Mouse (Mus musculus) v-Abl transformed pro-B cells (cell line): ENCODE measurements around the gene Tnip3.

ENCODE experiments used
- in situ Hi-C, 2 experiments: fragments of 400-800 bp; cut with MboI; formaldehyde crosslinking; loops; one replicate each; pipeline ENCODE4 v1.15.1; 2025; ENCODE audit not compliant: unreplicated experiment in 2 of 2

Tnip3 gene

DNA sequence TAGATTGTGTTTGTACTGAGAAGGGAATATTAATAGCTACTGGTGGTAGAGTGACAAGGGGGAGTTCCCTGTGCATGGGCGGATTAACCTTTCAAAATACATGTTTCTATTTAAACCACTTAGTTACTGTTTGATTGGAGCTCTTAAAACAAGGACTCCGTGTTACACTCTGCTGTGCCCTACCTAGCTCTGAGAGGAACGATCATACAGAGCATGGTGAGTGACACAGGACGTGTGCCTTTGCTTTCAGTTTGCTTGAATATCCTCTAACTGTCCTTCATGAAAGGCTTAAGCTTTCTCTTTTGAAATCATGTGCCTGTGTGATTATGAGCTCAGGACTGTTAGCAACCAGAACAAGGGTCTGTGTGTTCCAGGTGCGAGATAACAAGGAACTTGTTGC lies at the start of gene Tnip3:
Tnip3 (plus strand) TSS at position 122 of the 400 bp plus-strand sequence.
- in situ Hi-C loops, result no loop called here

DNA sequence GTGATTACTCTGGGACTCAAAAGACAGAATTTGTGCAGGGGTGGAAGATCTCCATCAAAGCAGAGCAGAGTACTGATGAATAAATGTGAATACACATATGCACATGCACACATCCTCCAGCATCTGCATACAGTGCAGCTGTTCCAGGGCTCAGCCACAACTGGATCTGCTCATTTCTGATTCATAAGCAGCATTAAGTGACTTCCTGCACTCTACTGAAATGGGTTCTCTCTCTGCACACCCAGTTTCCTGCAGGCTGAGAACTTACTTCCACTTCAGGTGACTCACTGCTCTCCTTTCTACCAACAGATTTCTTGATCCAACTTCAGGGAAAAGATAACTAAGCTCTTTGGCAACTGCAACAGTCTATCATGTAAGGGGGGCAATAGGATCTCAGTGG lies 26.3 kb upstream of the Tnip3 start:
- in situ Hi-C loops, result loop anchor here in 1 of 2 experiments (10.0 kb wide), 1 partner anchor 956 kb away; no protein-coding TSS in a partner anchor

DNA sequence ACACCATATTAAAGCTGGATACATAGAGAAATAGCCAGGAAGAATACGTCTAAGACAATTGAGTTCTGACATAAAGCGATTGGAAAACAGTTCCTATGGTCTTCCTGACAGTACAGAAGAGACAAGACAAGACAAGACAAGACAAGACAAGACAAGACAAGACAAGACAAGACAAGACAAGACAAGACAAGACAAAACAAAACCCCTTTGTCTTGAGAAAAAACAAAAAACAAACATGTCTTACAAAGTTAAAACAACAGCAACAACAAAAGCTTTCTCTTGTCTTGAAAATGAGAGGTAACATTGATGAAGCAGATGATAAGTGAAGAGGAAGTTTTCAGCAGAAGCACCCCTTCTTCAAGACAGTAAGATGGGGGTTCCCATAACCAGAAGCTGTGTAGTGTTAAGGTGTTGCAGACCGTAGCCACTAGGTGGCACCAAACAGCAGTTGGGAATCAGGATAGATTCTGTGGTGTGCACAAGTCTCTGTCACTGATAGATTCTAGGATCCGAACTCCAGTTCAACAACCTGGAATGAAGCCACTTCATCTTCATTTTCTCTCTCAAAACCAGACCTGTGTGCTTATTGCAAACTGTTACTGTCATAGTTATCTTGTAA lies 15.0 kb upstream of the Tnip3 start:
- in situ Hi-C loops, result loop anchor here (5.0 to 10.0 kb wide), 5 partner anchors 57 to 1025 kb away; partner anchors contain the start of gene Mad2l1 (in 1 of the 2)

- in situ Hi-C loops, result loop anchor here (5.0 to 10.0 kb wide), 5 partner anchors 53 to 1021 kb away; partner anchors contain the start of gene Mad2l1 (in 1 of the 2)
These were observed 11.3 kb upstream of the Tnip3 start for GRCm38 (mm10) chr6:65513813-65514212.

GRCm38 (mm10) chr6:65516759-65517158 lies 8.4 kb upstream of the Tnip3 start:
- in situ Hi-C loops, result loop anchor here (10.0 kb wide), 2 partner anchors 128 to 1018 kb away; partner anchors contain the start of gene Mad2l1 (in 1 of the 2)

DNA sequence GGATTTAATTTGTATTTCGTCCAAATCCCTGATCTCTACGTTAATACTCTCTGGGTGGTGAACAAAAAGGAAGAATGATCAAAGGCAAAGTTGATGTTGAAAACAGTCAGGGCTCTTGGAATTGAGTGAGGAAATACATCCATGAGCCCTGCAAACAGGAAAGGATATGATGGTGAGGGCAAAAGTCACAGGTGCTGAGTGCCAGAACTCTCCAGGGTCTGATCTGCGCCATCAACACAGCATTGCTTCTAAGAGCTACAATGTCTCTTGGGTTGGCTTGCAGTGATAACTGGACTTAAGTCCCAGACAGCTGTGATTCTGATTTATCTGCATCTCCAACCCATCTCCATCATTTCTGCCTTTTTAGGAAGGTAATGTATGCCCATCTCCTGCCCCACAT lies 4.3 kb upstream of the Tnip3 start:
- in situ Hi-C loops, result no loop called here

- in situ Hi-C loops, result no loop called here
These were observed 2.8 kb downstream of the Tnip3 start for GRCm38 (mm10) chr6:65527892-65528291.

GRCm38 (mm10) chr6:65531232-65531848 lies 6.2 kb downstream of the Tnip3 start:
- in situ Hi-C loops, result no loop called here

GRCm38 (mm10) chr6:65533687-65534086 lies 8.6 kb downstream of the Tnip3 start:
- in situ Hi-C loops, result no loop called here

GRCm38 (mm10) chr6:65537327-65537884 lies 12.3 kb downstream of the Tnip3 start:
- in situ Hi-C loops, result no loop called here

DNA sequence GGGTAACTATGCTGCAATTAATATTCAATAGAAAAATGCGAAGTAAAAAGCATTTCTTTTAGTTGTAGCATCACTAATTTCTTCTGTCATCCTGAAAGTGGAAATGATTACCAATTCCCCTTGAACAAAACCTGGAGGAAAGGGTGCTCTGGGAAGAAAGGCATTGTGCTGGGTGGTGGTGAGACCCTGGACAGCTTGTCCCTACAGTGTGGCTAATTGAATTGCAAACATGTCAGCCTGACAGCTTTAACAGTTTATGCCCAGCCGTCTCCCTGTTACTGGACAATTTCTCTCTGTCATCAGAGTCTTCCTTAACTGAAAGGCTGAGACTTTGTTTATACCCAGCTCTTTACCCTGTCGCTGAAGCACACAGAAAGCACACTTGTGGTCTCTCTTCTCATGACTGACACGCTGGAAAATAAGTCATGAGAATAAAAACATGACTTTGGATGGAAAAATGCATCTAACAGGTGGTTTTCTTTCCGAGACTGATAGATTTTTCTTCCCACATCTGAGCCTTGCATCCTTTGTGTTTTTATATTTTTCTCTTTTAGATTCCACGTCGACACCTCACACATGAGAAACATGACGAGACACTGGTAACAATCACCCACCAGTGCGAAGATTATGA lies 13.0 kb downstream of the Tnip3 start:
- in situ Hi-C loops, result no loop called here

DNA sequence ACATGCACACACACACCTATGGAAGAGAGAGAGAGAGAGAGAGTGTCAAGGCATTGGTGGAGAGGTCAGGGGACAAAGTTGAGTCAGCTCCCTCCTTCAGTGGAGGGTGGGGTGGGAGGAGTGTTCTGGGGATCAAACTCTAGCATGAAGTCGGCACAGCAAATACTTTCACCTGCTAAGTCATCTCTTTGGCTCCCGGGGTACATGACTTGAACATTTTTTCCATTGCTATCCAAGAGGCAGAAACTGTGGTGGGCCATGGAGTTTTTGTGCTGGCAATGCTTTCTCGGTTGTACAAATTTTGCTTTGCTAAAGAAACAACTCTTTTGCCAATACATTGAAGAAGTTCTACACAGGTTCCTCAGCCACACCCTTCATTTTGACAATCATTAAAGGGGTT lies 13.8 kb downstream of the Tnip3 start:
- in situ Hi-C loops, result no loop called here

- in situ Hi-C loops, result no loop called here
These were observed 15.0 kb downstream of the Tnip3 start for GRCm38 (mm10) chr6:65540138-65540537.

DNA sequence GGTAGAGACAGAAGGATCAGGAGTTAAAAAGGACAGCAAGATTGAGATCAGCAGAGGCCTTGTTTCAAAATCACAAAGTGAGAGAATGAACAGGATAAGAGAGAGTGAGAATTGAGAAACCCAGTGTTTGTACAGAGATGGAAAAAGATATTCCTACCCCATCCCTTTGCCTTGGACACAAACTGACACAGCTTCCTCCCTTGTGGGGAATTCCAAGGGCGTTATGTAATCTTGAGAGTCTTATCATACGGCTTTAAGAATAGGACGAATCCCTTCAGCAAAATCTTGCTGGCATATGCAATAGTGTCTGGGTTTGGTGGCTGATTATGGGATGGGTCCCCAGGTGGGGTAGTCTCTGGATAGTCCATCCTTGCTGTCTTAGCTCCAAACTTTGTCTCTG lies 16.0 kb downstream of the Tnip3 start:
- in situ Hi-C loops, result no loop called here

DNA sequence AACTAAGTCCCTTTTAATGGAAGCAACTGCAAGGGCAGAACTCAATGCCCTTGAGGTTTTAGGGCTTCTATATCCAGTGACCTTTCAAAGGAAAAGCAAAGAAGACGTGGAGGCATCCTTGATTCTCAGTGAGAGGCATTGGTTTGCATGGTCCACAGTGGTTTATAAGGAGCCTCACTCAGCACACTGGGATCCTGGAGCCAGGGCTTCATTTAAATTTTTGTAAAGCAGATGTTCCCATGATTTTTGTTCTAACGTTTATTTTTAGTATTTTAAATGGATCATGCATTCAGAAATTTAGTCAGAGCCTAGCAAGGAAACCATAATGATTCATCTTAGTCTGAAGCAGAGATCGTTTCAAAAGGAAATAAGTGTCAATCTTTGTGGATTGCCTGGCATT lies 17.3 kb downstream of the Tnip3 start:
- in situ Hi-C loops, result no loop called here

DNA sequence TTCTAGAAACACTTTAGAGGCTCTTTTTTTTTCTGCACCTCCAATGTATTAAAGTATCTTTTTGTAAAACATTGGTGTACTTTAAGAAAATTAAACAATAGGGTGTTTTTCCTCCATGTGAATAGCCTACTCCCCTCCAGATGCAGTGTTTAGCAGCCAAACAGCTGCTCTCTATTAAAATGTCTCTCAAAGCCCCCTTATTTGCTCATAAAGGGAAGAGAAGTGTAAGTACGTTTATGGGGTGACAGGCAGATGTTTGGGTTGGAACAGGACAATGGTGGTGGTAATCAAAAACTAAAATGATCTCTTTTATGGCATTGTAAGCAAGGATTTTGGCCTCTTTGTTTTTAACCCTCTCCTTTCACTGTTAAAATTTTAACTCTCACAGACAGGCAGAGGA lies 17.8 kb downstream of the Tnip3 start:
- in situ Hi-C loops, result no loop called here

GRCm38 (mm10) chr6:65563887-65564656 lies 39.0 kb downstream of the Tnip3 start:
- in situ Hi-C loops, result no loop called here

DNA sequence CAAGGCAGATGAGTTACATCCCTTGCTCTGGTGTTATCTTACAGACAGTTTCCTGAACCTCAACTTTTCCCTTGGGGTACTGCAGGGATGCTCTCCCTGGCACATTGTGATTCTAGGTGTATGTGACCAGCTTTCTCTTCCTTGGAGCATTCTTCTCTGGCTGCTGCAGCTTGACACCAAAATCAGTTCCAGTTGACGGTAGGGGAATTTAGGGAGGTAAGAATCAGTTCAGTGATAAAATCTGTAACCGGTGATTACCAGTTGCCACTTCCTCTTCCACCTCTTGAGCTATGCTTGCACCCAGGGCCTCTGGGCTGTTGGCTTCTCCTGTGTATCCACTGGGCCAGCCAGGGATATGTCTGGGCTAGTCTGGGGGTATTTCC lies 39.5 kb downstream of the Tnip3 start:
- in situ Hi-C loops, result loop anchor here (5.0 kb wide), 1 partner anchor 52 kb away; no protein-coding TSS in a partner anchor

GRCm38 (mm10) chr6:65569741-65570140 lies 44.6 kb downstream of the Tnip3 start:
- in situ Hi-C loops, result loop anchor here (5.0 to 10.0 kb wide), 2 partner anchors 57 to 445 kb away; no protein-coding TSS in a partner anchor
